Mouse (Mus musculus) forebrain, embryonic 12.5 days (tissue): ENCODE data around the gene Grb7. TPM values are rescaled to one million over a fixed set of nuclear protein-coding genes. Genes with fewer than 3 reads are reported as not detected.

Experiments used
- ATAC-seq: fragments of 200-750 bp; cut with Nextera tagmentation; 2 replicates; pipeline ENCODE4 v1.8.0; 2017; ENCODE audit warnings: moderate TSS enrichment; ENCODE audit not compliant: low FRiP score
- H3K27ac ChIP-seq: fragments of 300-500 bp; sonication (generic); 2 replicates; pipeline ENCODE4 v1.5.1; 2016; ENCODE audit warnings: mild to moderate bottlenecking
- H3K27me3 ChIP-seq: fragments of 300-500 bp; sonication (generic); 2 replicates; pipeline ENCODE4 v1.6.1; 2016; ENCODE audit warnings: mild to moderate bottlenecking
- H3K36me3 ChIP-seq: fragments of 300-500 bp; sonication (generic); replicated peaks from 2 replicates; pipeline ENCODE4 v1.6.1; 2016; ENCODE audit warnings: mild to moderate bottlenecking
- H3K4me1 ChIP-seq: fragments of 300-500 bp; sonication (generic); 2 replicates; pipeline ENCODE4 v1.6.1; 2016
- H3K4me2 ChIP-seq: fragments of 300-500 bp; sonication (generic); 2 replicates; pipeline ENCODE4 v1.6.1; 2016; ENCODE audit warnings: mild to moderate bottlenecking, moderate library complexity
- H3K4me3 ChIP-seq: fragments of 300-500 bp; sonication (generic); replicated peaks from 2 replicates; pipeline ENCODE4 v1.5.1; 2016; ENCODE audit warnings: mild to moderate bottlenecking
- H3K9ac ChIP-seq: fragments of 300-500 bp; sonication (generic); 2 replicates; pipeline ENCODE4 v1.6.1; 2016; ENCODE audit warnings: mild to moderate bottlenecking
- H3K9me3 ChIP-seq: fragments of 300-500 bp; sonication (generic); 2 replicates; pipeline ENCODE4 v1.6.1; 2016
- WGBS: fragments of 180-500 bp; shearing (Covaris S2); methylation state at CpG from one replicate; pipeline ENCODE4 v1.1.7; 2016; 5-methylcytosine and 5-hydroxymethylcytosine counted together
- polyA plus RNA-seq: library from polyadenylated mRNA; unstranded; fragments of >200 nt; fragmentation: Nextera tagmentation; extraction: Ambion mirVana; gene quantifications from 2 replicates; pipeline ENCODE4 v1.2.1, GENCODE M21; 2016

Grb7 gene
- polyA plus RNA-seq, 1 experiment from 2014 or later, result 1.6 TPM

DNA sequence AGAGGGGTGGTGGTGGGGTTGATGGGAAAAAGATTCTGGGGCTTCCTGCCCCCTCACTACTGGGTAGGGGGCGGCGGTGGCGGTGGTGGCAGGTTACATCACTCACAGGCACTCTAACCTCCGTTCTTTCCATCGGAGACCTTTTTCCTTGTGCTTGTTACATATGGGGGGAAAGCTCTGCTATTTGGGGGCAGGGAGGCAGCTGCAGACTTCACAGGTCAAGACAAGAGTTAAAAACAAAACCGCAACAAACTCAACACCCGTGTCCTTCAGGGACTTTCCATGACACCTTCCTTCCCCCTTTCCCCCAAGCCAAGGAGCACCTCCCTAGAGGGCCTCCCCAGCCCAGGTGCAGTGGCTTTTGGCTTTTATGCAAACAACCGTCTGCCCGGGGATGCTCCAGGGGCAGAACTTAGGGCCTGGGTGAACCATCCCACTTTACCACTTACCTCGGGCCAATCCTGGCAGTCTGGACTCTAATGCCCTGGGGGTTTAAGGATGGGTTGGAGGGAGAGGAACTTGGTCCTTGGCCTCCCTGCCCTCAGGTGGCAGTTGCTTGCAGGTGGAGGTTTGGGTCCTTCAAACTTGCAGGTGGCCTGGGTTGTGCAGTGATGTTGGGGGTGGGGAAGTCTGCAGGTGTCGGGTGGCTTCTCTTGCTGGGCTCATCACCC, 13.0 kb downstream of the Grb7 start:
- ATAC-seq, result no peak
- Histone ChIP-seq H3K4me1 (peaks cover 5% of the 10 kb centered on the region; the same call in 1 of the 2 replicates), H3K9me3 (no peaks in the 10 kb centered on the region), H3K9ac (no peak overlapping the region), H3K27ac (no peak overlapping the region), H3K36me3 (no peaks in the 10 kb centered on the region), H3K27me3 (peaks cover 59% of the 10 kb centered on the region), H3K4me2 (no peak overlapping the region), H3K4me3 (no peak overlapping the region)
- WGBS, result 23% methylated on average over 11 of the region's 11 CpGs

DNA sequence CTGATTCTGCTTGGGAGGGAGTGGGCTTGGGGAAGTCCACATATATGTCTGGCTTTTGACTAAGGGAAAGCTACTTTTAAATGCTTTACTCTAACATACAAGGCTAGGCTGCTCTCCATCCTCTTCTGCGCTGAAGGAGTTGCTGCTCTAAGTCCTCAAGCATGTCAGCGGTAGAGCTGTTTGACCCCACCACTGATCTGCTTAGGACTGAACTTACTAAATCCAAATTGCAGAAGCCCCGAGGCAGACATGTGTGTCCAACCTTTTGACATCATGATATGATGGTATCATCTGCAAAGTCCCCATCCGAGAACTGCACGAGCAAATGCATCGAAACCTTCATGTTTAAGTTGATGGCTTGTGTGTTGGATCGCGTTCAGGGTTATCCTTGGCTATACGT, 13.7 kb downstream of the Grb7 start:
- Histone ChIP-seq H3K4me3 (no peak overlapping the region), H3K9ac (no peak overlapping the region), H3K9me3 (no peaks in the 10 kb centered on the region), H3K4me2 (no peak overlapping the region), H3K27me3 (peaks cover 56% of the 10 kb centered on the region), H3K27ac (no peak overlapping the region), H3K36me3 (no peaks in the 10 kb centered on the region), H3K4me1 (peaks cover 5% of the 10 kb centered on the region; the same call in 1 of the 2 replicates)
- WGBS, result 84% methylated on average over 9 of the region's 9 CpGs
- ATAC-seq, result no peak

DNA sequence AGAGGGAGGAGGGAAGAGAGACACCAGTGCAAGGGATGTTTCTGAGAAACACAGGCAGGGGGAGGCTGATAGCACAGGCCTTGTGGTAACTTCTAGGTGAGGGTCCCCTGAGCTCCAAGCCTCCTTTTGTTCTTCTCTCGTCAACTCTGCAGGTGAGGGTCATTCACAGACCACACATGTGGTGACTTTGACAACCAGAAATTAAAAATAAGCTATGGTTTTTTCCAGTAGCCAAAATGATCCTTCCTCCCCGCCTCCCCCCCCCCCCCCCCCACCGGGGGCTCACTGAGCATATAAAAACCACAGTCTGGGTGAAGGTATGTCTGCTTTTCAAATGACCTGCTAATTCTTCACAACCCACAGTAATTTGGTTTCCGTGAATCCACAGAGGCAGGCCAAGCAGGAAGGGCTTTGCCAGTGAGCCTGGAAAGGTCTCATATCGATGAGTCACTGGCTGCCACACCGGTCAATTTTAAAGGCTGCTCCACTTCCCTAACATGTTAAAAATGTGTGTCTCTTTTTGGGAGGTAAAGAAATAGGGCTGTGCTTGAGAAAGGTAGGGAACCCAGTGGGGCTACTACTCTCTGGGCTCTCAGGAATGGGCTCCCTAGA, 15.0 kb downstream of the Grb7 start:
- H3K4me2 ChIP-seq, result no peak overlapping the region
- WGBS, result 65% methylated on average over 6 of the region's 6 CpGs
- no peak overlapping the region for H3K9ac ChIP-seq
- H3K4me3 ChIP-seq, result no peak overlapping the region
- H3K27ac ChIP-seq, result no peak overlapping the region
- peaks cover 5% of the 10 kb centered on the region; the same call in 1 of the 2 replicates for H3K4me1 ChIP-seq
- H3K36me3 ChIP-seq, result no peaks in the 10 kb centered on the region
- no peaks in the 10 kb centered on the region for H3K9me3 ChIP-seq
- no peak for ATAC-seq
- H3K27me3 ChIP-seq, result peaks cover 50% of the 10 kb centered on the region

DNA sequence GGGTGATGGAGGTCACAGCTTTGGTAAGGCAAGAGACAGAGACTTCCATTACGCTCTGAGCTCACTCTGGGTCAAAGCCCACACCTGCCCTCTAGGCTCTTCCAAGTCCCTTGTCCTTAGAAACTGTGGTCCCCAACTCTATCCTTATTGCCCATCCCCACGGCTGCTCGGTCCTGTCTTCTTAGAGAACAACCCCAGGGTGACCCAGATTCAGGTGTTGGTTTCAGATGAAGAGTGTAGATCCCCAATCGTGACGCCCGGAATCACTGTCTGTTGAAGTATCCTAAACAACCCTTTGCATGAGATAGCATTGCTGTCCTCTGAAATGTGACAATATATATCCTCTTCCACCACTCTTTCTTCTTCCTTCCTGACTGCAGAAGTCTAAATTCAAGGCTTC, 16.1 kb downstream of the Grb7 start:
- H3K27me3 ChIP-seq, result peaks cover 56% of the 10 kb centered on the region
- peaks cover 5% of the 10 kb centered on the region; the same call in 1 of the 2 replicates for H3K4me1 ChIP-seq
- no peak overlapping the region for H3K27ac ChIP-seq
- 93% methylated on average over 6 of the region's 6 CpGs for WGBS
- no peak overlapping the region for H3K4me2 ChIP-seq
- ATAC-seq, result no peak
- H3K9me3 ChIP-seq, result no peaks in the 10 kb centered on the region
- no peaks in the 10 kb centered on the region for H3K36me3 ChIP-seq
- no peak overlapping the region for H3K9ac ChIP-seq
- no peak overlapping the region for H3K4me3 ChIP-seq

DNA sequence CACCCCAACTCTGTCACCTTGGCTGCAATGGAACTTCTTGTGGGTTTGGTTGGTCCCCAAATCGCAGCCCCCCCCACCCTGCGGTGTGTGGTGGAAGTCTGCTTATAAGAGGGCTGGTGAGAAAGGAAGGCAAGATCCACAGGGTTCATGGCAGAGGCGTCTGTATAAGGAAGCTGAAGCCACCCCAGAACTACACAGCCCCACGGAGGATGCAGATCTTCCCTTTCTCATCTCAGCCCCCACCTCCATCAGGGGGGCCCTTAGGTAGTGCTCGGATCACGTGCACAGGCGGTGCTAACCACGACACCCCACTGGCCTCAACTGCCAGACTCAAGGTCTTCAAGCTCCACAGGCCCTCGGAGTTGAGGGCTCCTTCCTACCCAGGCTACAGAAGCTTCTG, 17.7 kb downstream of the Grb7 start:
- Histone ChIP-seq H3K27me3 (peaks cover 45% of the 10 kb centered on the region), H3K36me3 (no peaks in the 10 kb centered on the region), H3K4me1 (no peaks in the 10 kb centered on the region), H3K27ac (no peak overlapping the region), H3K4me2 (no peak overlapping the region), H3K9ac (no peak overlapping the region), H3K9me3 (no peaks in the 10 kb centered on the region), H3K4me3 (no peak overlapping the region)
- ATAC-seq, result no peak
- WGBS, result 87% methylated on average over 9 of the region's 9 CpGs

DNA sequence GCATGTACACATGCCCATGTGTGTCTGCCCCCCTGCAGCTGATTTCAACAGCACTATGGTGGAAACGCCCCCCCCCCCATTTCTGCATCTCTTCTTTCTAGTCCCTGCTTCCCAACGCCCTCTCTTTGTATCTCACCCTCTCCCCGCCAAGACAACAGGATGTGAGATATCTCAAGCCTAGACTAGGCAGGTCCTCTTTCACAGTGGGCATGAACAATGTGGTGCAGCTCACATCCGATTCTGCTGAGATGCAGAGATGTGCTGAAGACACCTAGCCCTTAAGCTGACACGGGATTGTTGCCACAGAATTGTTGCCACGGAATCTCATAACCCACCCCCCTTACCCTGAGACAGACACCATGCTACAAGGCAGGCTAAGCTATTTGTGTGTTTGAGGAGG, 18.3 kb downstream of the Grb7 start:
- no peak overlapping the region for H3K9ac ChIP-seq
- H3K27me3 ChIP-seq, result peaks cover 39% of the 10 kb centered on the region
- H3K4me1 ChIP-seq, result no peaks in the 10 kb centered on the region
- H3K4me3 ChIP-seq, result no peak overlapping the region
- no peak overlapping the region for H3K4me2 ChIP-seq
- ATAC-seq, result no peak
- H3K27ac ChIP-seq, result no peak overlapping the region
- 88% methylated on average over 6 of the region's 6 CpGs for WGBS
- no peaks in the 10 kb centered on the region for H3K9me3 ChIP-seq
- H3K36me3 ChIP-seq, result no peaks in the 10 kb centered on the region

DNA sequence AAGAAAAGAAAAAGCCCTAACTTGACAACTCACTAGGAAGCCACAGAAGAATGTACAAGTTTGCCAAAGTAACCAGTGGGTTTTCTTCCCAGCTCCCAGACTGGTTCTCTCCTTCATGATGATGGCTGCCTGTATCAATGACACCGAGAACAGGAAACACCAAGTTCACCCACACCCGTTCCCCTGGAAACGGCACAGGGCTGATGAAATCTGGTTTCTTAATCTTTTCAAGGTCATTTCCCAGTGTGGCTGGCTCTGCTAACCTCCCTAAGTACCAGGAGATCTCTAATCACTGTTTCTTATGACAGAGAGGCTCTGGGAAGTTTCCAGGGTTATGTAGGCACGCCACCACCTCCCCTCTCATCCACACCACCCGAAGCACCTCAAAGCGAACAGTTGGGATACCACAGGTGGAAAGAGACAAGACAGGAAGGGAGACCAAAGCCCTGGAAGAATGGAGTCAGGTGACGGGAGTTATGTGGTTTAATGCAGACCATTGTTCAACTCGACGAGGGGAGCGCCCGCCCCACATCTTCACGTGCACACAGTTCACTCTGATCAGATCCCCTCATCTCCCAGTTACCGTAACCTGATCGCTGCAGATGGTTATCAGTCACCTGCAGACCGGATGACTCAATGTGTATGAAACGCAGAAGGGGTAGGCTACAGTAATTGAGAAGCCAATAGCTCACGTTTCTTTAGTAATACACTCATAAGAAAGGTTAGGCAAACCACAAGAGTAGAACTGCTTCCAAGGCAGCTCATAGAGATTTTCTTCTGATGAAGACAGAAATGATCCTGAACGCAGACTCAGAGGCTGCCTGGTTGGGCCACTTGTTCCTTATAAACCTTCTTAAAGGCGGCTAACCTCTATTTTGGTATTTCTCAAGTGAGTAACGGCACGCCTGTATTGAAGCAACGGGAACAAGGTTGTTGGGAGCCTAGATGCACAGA, 23.8 kb downstream of the Grb7 start:
- Histone ChIP-seq H3K4me1 (peaks cover 6% of the 10 kb centered on the region), H3K4me3 (no peak overlapping the region), H3K27me3 (0 out of 2 replicates have a peak, but pooled peaks cover 17% of the 10 kb centered on the region), H3K4me2 (no peak overlapping the region), H3K27ac (no peak overlapping the region), H3K9ac (no peak overlapping the region), H3K9me3 (no peaks in the 10 kb centered on the region), H3K36me3 (no peaks in the 10 kb centered on the region)
- no peak for ATAC-seq
- 79% methylated on average over 22 of the region's 22 CpGs for WGBS

DNA sequence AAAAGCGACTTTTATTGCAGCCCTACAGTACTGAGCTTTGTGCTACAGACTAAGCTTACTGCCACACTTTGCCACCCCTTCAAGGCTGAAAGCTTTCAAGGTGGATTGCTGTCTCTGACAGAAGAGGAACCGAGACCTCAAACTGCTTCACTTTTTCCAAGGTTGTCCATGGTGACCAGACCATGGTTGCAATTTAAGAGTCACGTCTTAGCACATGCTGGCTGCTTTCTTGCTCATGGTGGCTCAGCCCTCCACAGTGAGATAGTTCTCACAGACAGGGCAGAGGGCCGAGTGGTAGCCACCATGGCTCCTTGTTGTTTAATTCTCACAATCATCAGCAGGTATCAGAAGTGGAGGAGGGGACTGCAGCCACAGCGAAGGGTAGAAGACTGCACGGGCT, 24.6 kb downstream of the Grb7 start:
- Histone ChIP-seq H3K27ac (no peak overlapping the region), H3K9me3 (no peaks in the 10 kb centered on the region), H3K9ac (no peak overlapping the region)

DNA sequence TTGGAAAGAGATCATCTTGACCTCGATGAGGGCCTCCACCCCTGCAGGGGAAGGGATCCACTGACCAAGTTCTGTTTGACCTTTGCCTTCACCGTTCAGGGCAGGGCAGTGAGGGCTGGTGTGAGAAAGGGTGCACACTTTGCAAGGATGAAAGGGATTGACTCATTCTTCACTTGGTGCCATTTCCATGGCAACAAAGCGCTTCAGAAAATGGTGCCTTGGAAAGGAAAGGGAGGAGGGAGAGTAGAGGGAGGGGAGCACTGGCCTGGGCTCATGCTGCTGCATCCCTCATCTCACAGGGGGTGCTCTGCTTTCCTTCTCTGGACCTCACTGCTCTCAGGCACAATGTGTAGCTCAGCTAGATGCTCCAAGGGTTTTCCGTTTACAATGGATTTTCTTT, 26.5 kb downstream of the Grb7 start:
- WGBS, result 33% methylated on average over 4 of the region's 4 CpGs
- Histone ChIP-seq H3K9ac (no peak overlapping the region), H3K9me3 (no peaks in the 10 kb centered on the region), H3K4me3 (no peak overlapping the region), H3K4me2 (no peak overlapping the region), H3K36me3 (no peaks in the 10 kb centered on the region), H3K27me3 (0 out of 2 replicates have a peak, but pooled peaks cover 7% of the 10 kb centered on the region), H3K27ac (no peak overlapping the region), H3K4me1 (peaks cover 6% of the 10 kb centered on the region)
- no peak for ATAC-seq

More for the DNA sequence above, 24.6 kb downstream of the Grb7 start:
- Histone ChIP-seq H3K4me1 (peaks cover 6% of the 10 kb centered on the region), H3K36me3 (no peaks in the 10 kb centered on the region), H3K4me3 (no peak overlapping the region), H3K4me2 (no peak overlapping the region), H3K27me3 (0 out of 2 replicates have a peak, but pooled peaks cover 17% of the 10 kb centered on the region)
- no peak for ATAC-seq
- 84% methylated on average over 6 of the region's 6 CpGs for WGBS

DNA sequence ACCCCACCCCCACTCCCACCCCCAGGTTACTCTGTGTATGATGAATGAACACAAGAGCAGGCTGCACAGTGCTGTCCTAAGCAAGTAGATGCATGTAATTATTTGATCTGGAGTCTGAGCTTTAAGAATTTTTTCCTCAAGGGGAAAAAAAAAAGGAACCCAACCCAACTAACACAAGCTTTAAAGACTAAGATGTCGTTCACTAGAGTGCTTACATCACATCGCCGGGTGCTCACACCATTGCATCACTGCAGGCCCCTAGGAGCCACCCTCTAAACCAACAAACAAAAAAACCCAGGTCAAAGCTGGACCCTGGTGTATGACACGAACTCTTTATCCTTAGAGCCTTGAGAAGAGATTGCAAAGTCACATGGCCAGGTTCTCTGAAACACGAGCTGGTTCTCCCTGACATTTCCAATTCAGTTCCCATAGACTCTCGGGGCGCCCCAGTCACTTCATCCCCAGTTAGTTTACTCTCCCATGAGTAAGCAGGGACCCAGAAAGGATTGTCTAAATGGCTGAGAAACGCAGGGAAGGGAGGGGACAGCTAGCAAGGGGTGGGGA, 27.8 kb downstream of the Grb7 start:
- WGBS, result 58% methylated on average over 8 of the region's 8 CpGs
- no peak overlapping the region for H3K9ac ChIP-seq
- H3K27ac ChIP-seq, result no peak overlapping the region
- H3K4me3 ChIP-seq, result no peak overlapping the region
- no peak overlapping the region for H3K4me2 ChIP-seq
- H3K9me3 ChIP-seq, result no peaks in the 10 kb centered on the region
- H3K4me1 ChIP-seq, result peaks cover 6% of the 10 kb centered on the region
- ATAC-seq, result no peak
- no peaks in the 10 kb centered on the region for H3K36me3 ChIP-seq
- 0 out of 2 replicates have a peak, but pooled peaks cover 7% of the 10 kb centered on the region for H3K27me3 ChIP-seq

DNA sequence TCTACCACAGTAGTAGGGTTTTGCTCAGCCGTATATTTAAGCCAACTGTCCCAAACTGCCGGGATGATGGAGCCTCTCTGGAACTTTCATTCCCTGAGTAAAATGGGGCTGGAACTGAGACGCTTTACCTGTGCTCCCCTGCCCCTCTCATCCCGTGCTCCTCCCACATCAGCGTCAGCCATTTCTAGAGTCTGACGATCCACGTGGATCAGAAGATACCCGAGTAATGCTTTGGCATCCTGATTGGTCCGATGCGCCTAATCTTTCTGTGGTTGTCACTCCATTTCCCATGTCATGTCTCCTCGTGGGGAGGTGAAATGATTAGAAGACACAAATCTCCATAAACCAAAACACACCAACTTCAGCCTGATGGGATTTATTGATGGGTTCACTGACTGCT, 28.8 kb downstream of the Grb7 start:
- Histone ChIP-seq H3K4me3 (no peak overlapping the region), H3K27ac (no peak overlapping the region), H3K9me3 (no peaks in the 10 kb centered on the region), H3K4me2 (no peak overlapping the region), H3K36me3 (no peaks in the 10 kb centered on the region), H3K4me1 (peaks cover 6% of the 10 kb centered on the region), H3K27me3 (0 out of 2 replicates have a peak, but pooled peaks cover 7% of the 10 kb centered on the region), H3K9ac (no peak overlapping the region)
- no peak for ATAC-seq
- WGBS, result 90% methylated on average over 11 of the region's 11 CpGs
